Mouse (Mus musculus): ENCODE data around the gene Lemd2. TPM values are rescaled to one million over a fixed set of nuclear protein-coding genes. Genes with fewer than 3 reads are reported as not detected.

Lemd2 gene
- polyA plus RNA-seq (2015; fragmentation: Nextera tagmentation; extraction: Ambion mirVana), result 16.9 and 20.3 TPM in 2 replicates

DNA sequence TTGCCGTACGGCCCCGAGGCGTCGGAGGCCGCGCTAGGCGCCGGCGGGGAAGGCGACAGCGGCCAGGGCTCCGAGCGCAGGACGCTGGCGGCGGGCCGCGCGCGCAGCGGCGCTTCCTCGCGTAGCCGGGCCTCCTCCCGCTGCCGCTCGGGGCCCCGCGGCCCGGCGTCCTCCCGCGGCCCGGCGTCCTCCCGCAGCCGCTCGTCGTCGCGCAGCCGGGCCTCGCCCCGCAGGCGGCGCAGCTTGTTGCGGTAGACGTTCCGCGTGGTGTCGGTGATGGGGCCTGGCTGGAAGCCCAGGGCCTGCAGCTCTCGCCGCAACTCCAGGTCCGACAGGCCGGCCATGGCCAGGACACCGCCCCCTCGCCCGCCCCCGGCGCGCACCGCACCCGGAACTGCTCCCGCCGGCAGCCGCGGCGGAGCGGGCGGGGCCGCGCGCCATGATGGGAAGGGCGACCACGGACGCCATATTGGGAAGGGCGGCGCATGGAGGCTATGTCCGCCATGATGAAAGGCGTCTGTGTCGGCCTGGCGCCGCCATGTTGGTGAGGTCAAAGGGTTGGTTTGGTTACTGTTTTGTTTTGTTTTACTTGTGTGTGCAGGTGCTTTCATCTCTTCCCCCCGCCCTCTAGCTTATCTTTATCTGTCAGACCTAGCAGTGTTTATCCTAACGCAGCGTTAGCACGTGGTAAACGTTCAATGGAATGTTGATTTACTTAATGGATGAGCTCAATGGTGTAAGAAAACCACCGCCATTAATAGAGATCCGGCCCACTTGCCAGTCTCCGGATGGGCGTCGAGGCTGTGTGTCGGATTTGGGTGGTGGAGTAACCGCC, at the start of gene Lemd2:
Lemd2 (minus strand) TSS at position 395 of the 835 bp plus-strand sequence.

DNA sequence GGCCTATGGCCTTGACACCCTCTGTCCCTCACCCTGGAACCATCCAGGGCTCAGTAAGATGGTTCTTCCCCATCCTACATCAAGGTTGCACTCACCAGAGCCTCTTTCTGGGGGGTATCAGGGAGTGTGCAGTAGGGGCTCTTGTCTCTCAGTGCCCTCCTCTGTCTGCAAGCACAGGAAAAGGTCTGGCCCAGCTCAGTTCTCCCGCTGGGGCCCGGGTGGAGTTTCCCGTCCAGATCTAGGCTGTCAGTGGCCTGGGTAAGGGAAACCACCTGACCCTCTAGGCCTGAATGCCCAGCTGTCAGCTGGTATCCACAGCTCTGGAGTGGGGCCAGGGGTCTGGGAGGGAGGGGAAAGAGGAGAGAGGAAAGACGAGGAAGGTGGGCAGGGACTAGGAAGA, 36.7 kb downstream of the Lemd2 start, which contains the start of gene Ip6k3:
Ip6k3 (minus strand) TSS at position 251 of the 400 bp plus-strand sequence.

Other genes with a start within 250 kb of the Lemd2 start
- gene Zbtb9, start 231.3 kb downstream of the Lemd2 start, polyA plus RNA-seq (2015; fragmentation: Nextera tagmentation; extraction: Ambion mirVana), result 6.2 and 8.2 TPM in 2 replicates
- gene Bak1, start 175.5 kb downstream of the Lemd2 start, polyA plus RNA-seq (2015; fragmentation: Nextera tagmentation; extraction: Ambion mirVana), result 4.3 and 5.3 TPM in 2 replicates
- gene Itpr3, start 147.2 kb downstream of the Lemd2 start, polyA plus RNA-seq (2015; fragmentation: Nextera tagmentation; extraction: Ambion mirVana), result 2.3 and 2.6 TPM in 2 replicates
- gene Uqcc2, start 70.6 kb downstream of the Lemd2 start, polyA plus RNA-seq (2015; fragmentation: Nextera tagmentation; extraction: Ambion mirVana), result 325 and 460 TPM in 2 replicates
- gene Ip6k3, start 36.7 kb downstream of the Lemd2 start, polyA plus RNA-seq (2015; fragmentation: Nextera tagmentation; extraction: Ambion mirVana), result 0.36 and 0.72 TPM in 2 replicates

Measured in adrenal gland, postnatal 0 days (tissue).